Mouse (Mus musculus): Measurements from ENCODE around the gene Zbed6.

DNA sequence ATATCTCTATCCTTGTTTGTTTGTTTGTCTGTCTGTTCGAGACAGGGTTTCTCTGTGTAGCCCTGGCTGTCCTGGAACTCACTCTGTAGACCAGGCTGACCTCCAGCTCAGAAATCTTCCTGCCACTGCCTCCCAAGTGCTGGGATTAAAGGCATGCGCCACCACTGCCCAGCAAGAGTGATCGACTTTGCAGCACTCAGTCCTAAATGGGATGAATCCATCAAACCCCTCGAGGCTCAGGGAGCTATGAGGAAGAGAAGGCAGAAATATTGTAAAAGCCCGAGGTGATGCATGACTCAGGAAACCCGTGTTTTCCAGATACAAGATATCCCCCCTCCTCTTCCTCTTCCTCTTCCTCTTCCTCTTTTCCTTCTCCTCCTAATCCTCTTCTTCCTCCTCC is 10.1 kb upstream of the Zbed6 start:
- TF ChIP-seq POLR2A (IDR thresholded peaks at IDR 0.05; ENCODE audit: low read depth, low read length) = no peak
- TF ChIP-seq EP300 (IDR thresholded peaks at IDR 0.05; ENCODE audit: low read length) = no peak
- no peak for TF ChIP-seq MXI1 (IDR thresholded peaks at IDR 0.05; ENCODE audit: low read depth, low read length)
- TF ChIP-seq ZNF384 (IDR thresholded peaks at IDR 0.05; ENCODE audit: low read depth, low read length) = no peak
- TF ChIP-seq KAT2A (IDR thresholded peaks at IDR 0.05; ENCODE audit: insufficient replicate concordance, low read length) = no peak
- TF ChIP-seq CTCF (conservative IDR thresholded peaks at IDR 0.05 in 1 of 2, IDR thresholded peaks at IDR 0.05 in 1 of 2; ENCODE audit: low read depth in 2 of 2, low read length in 2 of 2) = no peak

All from CH12.LX (cell line).